Mouse (Mus musculus): Measurements from ENCODE around the gene Dmd.

DNA sequence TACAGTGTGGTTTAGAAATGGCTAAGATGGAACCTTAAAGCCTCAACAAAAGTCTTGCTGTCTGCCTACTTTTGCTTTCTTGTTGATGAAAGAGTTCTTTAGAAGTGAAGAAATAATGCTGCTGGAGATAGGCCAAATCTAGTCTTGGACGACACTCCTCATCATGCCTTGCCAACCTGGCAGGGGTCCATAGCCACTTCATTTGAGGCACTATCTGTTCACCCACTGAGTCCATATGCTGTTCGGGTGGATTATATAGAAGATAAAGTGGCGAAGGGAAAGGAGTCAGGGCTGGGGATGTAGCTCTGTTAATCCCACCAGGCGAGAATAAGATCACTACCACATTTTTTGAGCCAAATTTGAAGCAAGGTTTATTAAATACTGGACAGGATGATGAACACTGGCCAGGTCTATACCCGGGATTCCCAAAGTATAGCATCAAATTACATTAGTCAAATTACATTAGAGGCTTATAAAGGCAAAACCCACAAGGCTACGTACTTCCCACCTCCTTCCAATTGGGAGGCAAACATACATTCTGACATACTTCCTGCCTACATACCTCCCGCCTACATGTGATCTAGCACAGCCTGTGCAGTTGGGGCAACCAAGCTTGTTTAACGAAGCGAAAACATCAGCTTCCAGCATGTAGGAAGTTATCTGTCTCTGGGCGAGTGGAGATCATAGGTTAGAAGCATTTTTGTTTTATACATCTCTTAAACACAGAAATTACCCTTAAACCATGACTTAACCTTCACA lies 1984.2 kb downstream of the Dmd start:
- TF ChIP-seq POLR2A (IDR thresholded peaks at IDR 0.05; ENCODE audit: borderline replicate concordance, insufficient read depth, low read length): no peak
- TF ChIP-seq CTCF (IDR thresholded peaks at IDR 0.05; ENCODE audit: borderline replicate concordance, insufficient read depth, low read depth, low read length): no peak

All from cerebellum, adult 2 months (tissue).